Mouse (Mus musculus) E14TG2a.4 (cell line): ENCODE results near the gene Casp1.

Experiments
- CTCF ChIP-seq: conservative IDR thresholded peaks from 2 replicates; pipeline ENCODE4 v1.5.1; 2014; ENCODE audit warnings: low read length
- NANOG ChIP-seq: IDR thresholded peaks from 2 replicates; pipeline ENCODE4 v1.6.1; 2014; ENCODE audit warnings: borderline replicate concordance, low read length, mixed read lengths

DNA sequence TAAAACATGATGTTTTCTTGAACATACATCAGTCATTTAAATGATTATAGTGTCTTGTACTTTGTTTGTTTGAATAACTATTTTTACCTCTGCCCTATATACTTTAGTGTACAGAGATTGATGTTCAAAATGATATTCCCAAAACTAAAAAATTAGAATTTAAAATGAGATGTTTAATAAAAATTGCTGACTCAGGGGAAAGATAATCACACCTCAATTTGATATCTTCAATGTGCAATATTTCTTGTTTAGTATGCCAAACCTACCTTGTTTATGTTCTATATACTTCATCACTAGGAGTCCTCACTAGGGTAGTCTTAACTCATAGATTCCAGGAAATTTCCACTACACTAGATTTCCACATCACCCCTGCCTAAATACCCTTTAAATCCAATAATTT, 11.8 kb downstream of the Casp1 start:
- TF ChIP-seq CTCF (no peak), NANOG (no peak)
